Mouse (Mus musculus) ES-E14 (cell line): ENCODE measurements around the gene Efcab12. TPM values are rescaled to one million over a fixed set of nuclear protein-coding genes. Genes with fewer than 3 reads are reported as not detected.

Source experiments
- DNase-seq: peaks from one replicate; pipeline ENCODE4 v3.0.0-alpha.2; 2013; ENCODE audit warnings: low read depth, low spot score
- H3K27ac ChIP-seq: 2 replicates; pipeline ENCODE4 v1.5.1; 2012; ENCODE audit warnings: low read depth, mild to moderate bottlenecking, low read length, moderate library complexity, mixed read lengths; ENCODE audit not compliant: poor library complexity, insufficient read depth, severe bottlenecking
- H3K36me3 ChIP-seq: 2 replicates; pipeline ENCODE4 v1.6.1; 2012; ENCODE audit warnings: mild to moderate bottlenecking, low read length, moderate library complexity, mixed read lengths; ENCODE audit not compliant: control insufficient read depth, poor library complexity, insufficient read depth, severe bottlenecking
- H3K4me1 ChIP-seq, 2 experiments: fragments of 150-350 bp in 1 of 2; sonication (generic) in 1 of 2; 2 replicates each; pipeline ENCODE4 v1.6.1; 2012; ENCODE audit warnings: low read length in 2 of 2, mild to moderate bottlenecking in 1 of 2, mixed read lengths in 1 of 2; ENCODE audit not compliant: control insufficient read depth in 2 of 2, insufficient read depth in 2 of 2, poor library complexity in 1 of 2
- H3K4me3 ChIP-seq, 2 experiments: fragments of 150-350 bp in 1 of 2; sonication (generic) in 1 of 2; 2 replicates each; pipeline ENCODE4 v1.5.1; 2012; ENCODE audit warnings: low read length in 2 of 2, low read depth in 1 of 2, mild to moderate bottlenecking in 1 of 2, mixed read lengths in 1 of 2; ENCODE audit not compliant: insufficient read depth in 1 of 2, poor library complexity in 1 of 2, severe bottlenecking in 1 of 2
- H3K9ac ChIP-seq: 2 replicates; pipeline ENCODE4 v1.6.1; 2012; ENCODE audit warnings: low read depth, mild to moderate bottlenecking, low read length, mixed read lengths; ENCODE audit not compliant: poor library complexity, insufficient read depth, severe bottlenecking
- H3K9me3 ChIP-seq: fragments of 150-350 bp; sonication (generic); 2 replicates; pipeline ENCODE4 v1.6.1; 2012; ENCODE audit warnings: low read depth, mild to moderate bottlenecking, low read length; ENCODE audit not compliant: control insufficient read depth, insufficient read depth
- CHD2 ChIP-seq: IDR thresholded peaks from 2 replicates; pipeline ENCODE4 v1.6.1; 2014; ENCODE audit warnings: mild to moderate bottlenecking, low read depth, low read length, inconsistent platforms
- HCFC1 ChIP-seq: IDR thresholded peaks from 2 replicates; pipeline ENCODE4 v1.6.1; 2012; ENCODE audit warnings: low read length, inconsistent platforms, borderline replicate concordance; ENCODE audit not compliant: insufficient read depth
- MAFK ChIP-seq: IDR thresholded peaks from 2 replicates; pipeline ENCODE4 v1.6.1; 2014; ENCODE audit warnings: mild to moderate bottlenecking, low read depth, low read length, inconsistent platforms; ENCODE audit not compliant: insufficient read depth
- ZC3H11A ChIP-seq: IDR thresholded peaks from 2 replicates; pipeline ENCODE4 v1.6.1; 2012; ENCODE audit warnings: low read depth, mild to moderate bottlenecking, inconsistent platforms, low read length, borderline replicate concordance
- ZNF384 ChIP-seq: IDR thresholded peaks from 2 replicates; pipeline ENCODE4 v1.6.1; 2012; ENCODE audit warnings: low read depth, low read length, inconsistent platforms
- in situ Hi-C, 2 experiments: fragments of 600-800 bp; cut with MboI; formaldehyde crosslinking; loops; one replicate each; pipeline ENCODE4 v1.15.1; 2025; ENCODE audit warnings: low sequenced_read_pairs in 2 of 2, inconsistent platforms in 1 of 2; ENCODE audit not compliant: unreplicated experiment in 2 of 2
- total RNA-seq: library from RNA; depleted of rRNA; stranded (reverse); fragments of 300-350 nt; gene quantifications from 2 replicates; pipeline ENCODE4 v1.2.3, GENCODE M21; 2012

Gene Efcab12
- total RNA-seq, 1 experiment: 1.3 TPM

DNA sequence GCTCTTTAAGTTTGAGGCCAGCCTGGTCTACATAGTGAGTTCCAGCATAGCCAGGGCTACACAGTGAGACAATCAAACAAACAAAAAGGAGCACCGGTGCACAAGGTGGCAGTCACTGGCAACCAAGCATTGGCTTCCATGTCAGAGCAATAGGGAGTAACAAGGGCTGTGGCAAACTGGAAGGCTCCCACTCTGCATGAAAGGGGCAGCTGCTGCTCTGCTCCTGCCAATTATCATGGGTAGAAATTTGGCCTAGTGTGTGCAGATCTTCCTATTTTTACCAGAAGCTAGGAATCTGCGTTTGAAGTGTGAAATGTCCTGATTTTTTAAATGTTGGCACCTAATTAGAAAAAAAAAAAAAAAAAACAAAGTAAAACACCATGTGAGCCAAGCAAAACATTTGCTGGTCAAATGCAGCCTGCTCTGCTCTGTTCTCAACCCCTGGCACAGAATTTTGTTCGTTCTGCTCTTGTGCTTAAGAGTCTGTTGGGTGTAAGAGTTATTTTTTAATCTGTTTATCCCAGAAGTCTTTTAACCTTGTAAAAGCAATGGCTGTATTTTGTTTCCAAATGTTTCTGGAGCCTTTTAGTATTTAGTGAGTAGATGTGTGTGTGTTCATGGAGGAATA lies 17.6 kb upstream of the Efcab12 start:
- H3K4me3 ChIP-seq: no peak overlapping the region
- no peaks in the 10 kb centered on the region for H3K36me3 ChIP-seq
- H3K9me3 ChIP-seq: no peaks in the 10 kb centered on the region
- H3K27ac ChIP-seq: no peak overlapping the region
- DNase-seq: no peak
- no peaks in the 10 kb centered on the region for H3K4me1 ChIP-seq
- in situ Hi-C loops: no loop called here
- H3K9ac ChIP-seq: no peak overlapping the region
- TF ChIP-seq ZC3H11A (no peak), CHD2 (no peak), MAFK (no peak), HCFC1 (no peak), ZNF384 (no peak)

DNA sequence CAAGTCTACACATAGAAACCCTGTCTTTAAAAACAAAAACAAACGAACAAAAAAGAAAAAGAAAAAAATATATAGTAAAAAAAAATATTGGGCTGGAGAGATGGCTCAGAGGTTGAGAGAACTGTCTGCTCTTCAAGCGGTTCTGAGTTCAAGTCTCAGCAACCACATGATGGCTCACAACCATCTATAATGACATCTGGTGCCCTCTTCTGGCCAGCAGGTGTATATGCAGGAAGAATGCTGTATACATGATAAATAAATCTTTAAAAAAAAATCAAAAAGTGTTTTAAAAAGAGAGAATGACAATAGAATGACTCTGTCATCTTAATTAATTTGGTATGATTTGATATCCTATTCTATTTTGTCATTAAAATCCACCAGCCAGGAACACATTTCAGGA lies 16.2 kb upstream of the Efcab12 start:
- no peak for DNase-seq
- no peak overlapping the region for H3K9ac ChIP-seq
- no peaks in the 10 kb centered on the region for H3K4me1 ChIP-seq
- H3K27ac ChIP-seq: no peak overlapping the region
- TF ChIP-seq ZC3H11A (no peak), MAFK (no peak), CHD2 (no peak), ZNF384 (no peak), HCFC1 (no peak)
- peaks cover 1% of the 10 kb centered on the region; the same call in 1 of the 2 replicates for H3K36me3 ChIP-seq
- no peaks in the 10 kb centered on the region for H3K9me3 ChIP-seq
- in situ Hi-C loops: no loop called here
- peak overlapping the region in 1 of 2 experiments; percentile 48; a peak in 1 of 4 replicates for H3K4me3 ChIP-seq

DNA sequence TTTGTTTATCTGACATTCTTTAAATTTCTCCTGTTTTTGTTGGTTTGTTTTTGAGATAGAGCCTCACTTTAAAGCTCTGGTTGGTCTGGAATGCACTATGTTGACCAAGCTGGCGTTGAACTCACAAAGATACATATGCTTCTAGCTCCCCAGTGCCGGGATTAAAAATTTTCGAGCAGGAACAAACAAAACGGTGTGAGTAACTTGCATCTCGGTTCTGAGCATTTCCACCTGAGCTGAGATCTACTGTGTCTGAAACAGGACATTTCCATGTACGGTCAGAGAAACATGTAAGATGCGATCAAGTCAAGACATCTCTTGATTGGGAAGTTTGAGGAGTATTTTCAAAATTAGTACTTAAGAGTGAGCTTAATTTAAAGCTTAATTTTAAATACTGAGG lies 15.8 kb upstream of the Efcab12 start:
- in situ Hi-C loops: no loop called here
- H3K27ac ChIP-seq: no peak overlapping the region
- H3K36me3 ChIP-seq: peaks cover 5% of the 10 kb centered on the region; the same call in 1 of the 2 replicates
- peak overlapping the region; percentile 48 to 60 for H3K4me3 ChIP-seq
- no peaks in the 10 kb centered on the region for H3K9me3 ChIP-seq
- no peak for DNase-seq
- peak overlapping the region; percentile 54; the same call in 1 of the 2 replicates for H3K9ac ChIP-seq
- TF ChIP-seq ZNF384 (no peak), CHD2 (no peak), HCFC1 (no peak), MAFK (no peak), ZC3H11A (no peak)
- no peaks in the 10 kb centered on the region for H3K4me1 ChIP-seq

DNA sequence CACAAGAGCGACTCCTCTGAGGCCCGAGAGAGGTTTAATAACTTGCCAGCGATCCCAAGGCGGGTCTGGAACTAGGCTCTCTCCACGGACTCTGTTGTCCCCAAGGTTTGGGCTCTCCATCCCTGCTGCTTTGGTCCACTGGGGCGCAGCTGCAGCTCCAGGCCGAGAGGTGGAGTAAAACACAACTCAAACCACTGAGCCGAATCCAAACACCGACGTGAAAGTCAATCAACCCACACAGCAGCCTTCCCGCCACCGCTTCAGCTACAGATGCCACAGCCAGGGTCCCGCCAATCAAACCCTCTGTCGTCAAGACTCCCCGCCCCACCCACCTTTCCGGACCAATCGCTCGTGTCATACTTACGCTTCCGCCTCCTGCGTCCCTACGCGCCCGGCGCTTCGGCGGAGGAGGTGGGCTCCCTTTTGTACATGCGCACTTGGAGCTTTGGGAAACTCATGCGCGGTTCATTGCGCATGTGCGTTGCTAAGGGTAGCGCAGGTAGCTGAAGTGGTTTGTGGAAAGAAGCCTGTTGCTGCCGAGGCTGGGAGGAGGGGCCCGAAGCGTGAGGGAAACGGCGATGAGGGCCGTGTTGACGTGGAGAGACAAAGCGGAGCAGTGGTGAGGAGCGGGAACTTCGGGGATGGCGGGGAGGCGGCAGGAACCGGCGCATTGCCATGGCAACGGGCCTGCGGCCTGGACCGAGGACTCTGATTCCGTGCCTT lies 15.0 kb upstream of the Efcab12 start, which contains the start of the genes Mbd4 and Ift122:
Mbd4 (minus strand) TSS at position 281 of the 723 bp plus-strand sequence.
Ift122 (plus strand) TSS at position 380 of the 723 bp plus-strand sequence.
- TF ChIP-seq MAFK (no peak), HCFC1 (no peak), ZNF384 (no peak), CHD2 (no peak), ZC3H11A (no peak)
- Histone ChIP-seq H3K9ac (peak within 1 kb of the TSS; percentile 83), H3K27ac (peak within 1 kb of the TSS; percentile 81), H3K4me3 (peak within 1 kb of the TSS; percentile 76 to 84), H3K36me3 (peaks cover 12% of the 10 kb centered on the region), H3K4me1 (no peaks in the 10 kb centered on the region), H3K9me3 (no peaks in the 10 kb centered on the region)
- DNase-seq: peak; percentile 99
- in situ Hi-C loops: no loop called here
